Mouse (Mus musculus) heart, embryonic 13.5 days (tissue): Measurements from ENCODE around the gene Spice1. TPM values are rescaled to one million over a fixed set of nuclear protein-coding genes. Genes with fewer than 3 reads are reported as not detected.

Experiments used
- ATAC-seq: fragments of 200-750 bp; cut with Nextera tagmentation; 2 replicates; pipeline ENCODE4 v1.8.0; 2017; ENCODE audit warnings: moderate TSS enrichment; ENCODE audit not compliant: insufficient number of reproducible peaks, low FRiP score, low TSS enrichment; ENCODE audit errors: extremely low read depth
- H3K27ac ChIP-seq: fragments of 300-500 bp; sonication (generic); replicated peaks from 2 replicates; pipeline ENCODE4 v1.5.1; 2015; ENCODE audit warnings: moderate library complexity, mild to moderate bottlenecking, inconsistent platforms
- H3K27me3 ChIP-seq: fragments of 300-500 bp; sonication (generic); replicated peaks from 2 replicates; pipeline ENCODE4 v1.6.1; 2015; ENCODE audit warnings: mild to moderate bottlenecking, inconsistent platforms
- H3K36me3 ChIP-seq: fragments of 300-500 bp; sonication (generic); 2 replicates; pipeline ENCODE4 v1.6.1; 2015; ENCODE audit warnings: mild to moderate bottlenecking, inconsistent platforms
- H3K4me1 ChIP-seq: fragments of 300-500 bp; sonication (generic); 2 replicates; pipeline ENCODE4 v1.6.1; 2015; ENCODE audit warnings: inconsistent platforms
- H3K4me2 ChIP-seq: fragments of 300-500 bp; sonication (generic); 2 replicates; pipeline ENCODE4 v1.6.1; 2015; ENCODE audit warnings: inconsistent platforms, mild to moderate bottlenecking, moderate library complexity
- H3K4me3 ChIP-seq: fragments of 300-500 bp; sonication (generic); 2 replicates; pipeline ENCODE4 v1.5.1; 2015; ENCODE audit warnings: moderate library complexity, mild to moderate bottlenecking, inconsistent platforms
- H3K9ac ChIP-seq: fragments of 300-500 bp; sonication (generic); 2 replicates; pipeline ENCODE4 v1.6.1; 2015; ENCODE audit warnings: inconsistent platforms, mild to moderate bottlenecking, moderate library complexity
- H3K9me3 ChIP-seq: fragments of 300-500 bp; sonication (generic); 2 replicates; pipeline ENCODE4 v1.6.1; 2016; ENCODE audit warnings: inconsistent platforms
- WGBS: fragments of 180-500 bp; shearing (Covaris S2); methylation state at CpG from one replicate; pipeline ENCODE4 v1.1.7; 2015; ENCODE audit warnings: mixed read lengths; 5-methylcytosine and 5-hydroxymethylcytosine counted together
- polyA plus RNA-seq: library from polyadenylated mRNA; unstranded; fragments of >200 nt; fragmentation: Nextera tagmentation; extraction: Ambion mirVana; gene quantifications from 2 replicates; pipeline ENCODE4 v1.2.1, GENCODE M21; 2015

Spice1 gene
- polyA plus RNA-seq, 1 experiment from 2014 or later: 13.6 TPM

DNA sequence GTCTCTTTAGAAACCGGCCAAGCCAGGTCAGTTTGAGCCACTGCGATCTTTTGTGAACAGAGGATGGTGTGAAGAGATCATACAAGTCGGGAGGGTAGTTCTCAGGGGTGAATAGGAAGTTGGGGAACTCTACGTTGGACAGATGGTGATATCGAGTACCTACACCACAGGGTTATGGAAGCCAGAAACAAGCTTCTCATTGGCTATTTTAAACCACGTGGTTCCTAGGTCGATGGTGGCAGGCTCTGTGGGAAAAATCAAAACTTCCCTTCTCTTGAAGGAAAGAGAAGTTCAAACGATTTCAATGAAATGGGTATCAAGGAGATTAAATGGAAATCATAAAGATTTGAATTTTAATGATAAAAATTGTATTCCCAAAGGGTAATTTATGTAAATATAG, 74.8 kb downstream of the Spice1 start:
- Histone ChIP-seq H3K4me2 (no peak overlapping the region), H3K4me1 (peaks cover 15% of the 10 kb centered on the region; the same call in 1 of the 2 replicates), H3K9me3 (no peaks in the 10 kb centered on the region), H3K9ac (no peak overlapping the region), H3K36me3 (no peaks in the 10 kb centered on the region), H3K4me3 (no peak overlapping the region), H3K27ac (no peak overlapping the region), H3K27me3 (no peaks in the 10 kb centered on the region)
- 75% methylated on average over 8 of the region's 8 CpGs for WGBS
- ATAC-seq: no peak

- H3K27me3 ChIP-seq: no peaks in the 10 kb centered on the region
- no peak overlapping the region for H3K4me3 ChIP-seq
- H3K4me2 ChIP-seq: no peak overlapping the region
- H3K4me1 ChIP-seq: peaks cover 7% of the 10 kb centered on the region; the same call in 1 of the 2 replicates
- no peak for ATAC-seq
- H3K9me3 ChIP-seq: no peaks in the 10 kb centered on the region
- H3K36me3 ChIP-seq: no peaks in the 10 kb centered on the region
- no peak overlapping the region for H3K9ac ChIP-seq
- H3K27ac ChIP-seq: no peak overlapping the region
- 24% methylated on average over 3 of the region's 3 CpGs for WGBS
These were observed 76.6 kb downstream of the Spice1 start for GRCm38 (mm10) chr16:44423499-44423898.

GRCm38 (mm10) chr16:44428456-44428855, 81.5 kb downstream of the Spice1 start:
- H3K4me2 ChIP-seq: no peak overlapping the region
- H3K9ac ChIP-seq: no peak overlapping the region
- H3K27ac ChIP-seq: no peak overlapping the region
- 0 out of 2 replicates have a peak, but pooled peaks cover 3% of the 10 kb centered on the region for H3K4me1 ChIP-seq
- no peak overlapping the region for H3K4me3 ChIP-seq
- no peak for ATAC-seq
- no peaks in the 10 kb centered on the region for H3K27me3 ChIP-seq
- H3K36me3 ChIP-seq: no peaks in the 10 kb centered on the region
- no peaks in the 10 kb centered on the region for H3K9me3 ChIP-seq
- 70% methylated on average over 5 of the region's 5 CpGs for WGBS

GRCm38 (mm10) chr16:44430021-44430420, 83.1 kb downstream of the Spice1 start:
- 57% methylated on average over 7 of the region's 7 CpGs for WGBS
- no peak overlapping the region for H3K4me2 ChIP-seq
- no peaks in the 10 kb centered on the region for H3K36me3 ChIP-seq
- no peaks in the 10 kb centered on the region for H3K27me3 ChIP-seq
- H3K4me3 ChIP-seq: no peak overlapping the region
- no peaks in the 10 kb centered on the region for H3K9me3 ChIP-seq
- ATAC-seq: no peak
- no peak overlapping the region for H3K9ac ChIP-seq
- H3K4me1 ChIP-seq: no peaks in the 10 kb centered on the region
- no peak overlapping the region for H3K27ac ChIP-seq

GRCm38 (mm10) chr16:44434931-44435330, 88.0 kb downstream of the Spice1 start:
- no peak overlapping the region for H3K9ac ChIP-seq
- 87% methylated on average over 7 of the region's 7 CpGs for WGBS
- H3K9me3 ChIP-seq: no peaks in the 10 kb centered on the region
- no peak overlapping the region for H3K4me2 ChIP-seq
- H3K27me3 ChIP-seq: no peaks in the 10 kb centered on the region
- H3K36me3 ChIP-seq: no peaks in the 10 kb centered on the region
- no peak for ATAC-seq
- no peak overlapping the region for H3K4me3 ChIP-seq
- H3K4me1 ChIP-seq: no peaks in the 10 kb centered on the region
- no peak overlapping the region for H3K27ac ChIP-seq

DNA sequence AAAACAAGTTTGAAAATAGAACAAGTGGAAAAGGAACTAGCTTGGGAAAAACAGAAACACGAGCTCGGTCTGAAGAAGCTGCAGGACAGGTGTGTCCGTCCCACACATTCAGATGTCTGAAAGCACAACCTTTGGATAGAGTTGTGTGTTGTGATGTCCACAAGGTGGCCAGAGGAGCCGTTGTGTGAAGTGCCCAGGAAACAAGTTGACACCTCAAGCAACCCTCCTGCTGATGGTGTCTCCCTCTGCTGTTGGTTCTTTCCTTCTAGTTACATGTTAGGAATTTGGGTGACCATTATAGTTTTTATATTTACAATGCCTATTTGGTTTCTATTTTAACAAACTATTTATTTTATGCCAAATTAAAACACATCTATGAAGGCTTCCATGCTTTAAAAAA, 88.6 kb downstream of the Spice1 start:
- WGBS: 57% methylated on average over 4 of the region's 4 CpGs
- Histone ChIP-seq H3K36me3 (no peaks in the 10 kb centered on the region), H3K27ac (no peak overlapping the region), H3K9me3 (no peaks in the 10 kb centered on the region), H3K27me3 (no peaks in the 10 kb centered on the region), H3K4me1 (no peaks in the 10 kb centered on the region), H3K4me3 (no peak overlapping the region), H3K9ac (no peak overlapping the region), H3K4me2 (no peak overlapping the region)
- ATAC-seq: no peak

Other genes with a start within 250 kb of the Spice1 start
- gene Atp6v1a, start 207.4 kb upstream of the Spice1 start, polyA plus RNA-seq: 28.8 and 37.0 TPM in 2 replicates
- gene Naa50, start 207.3 kb upstream of the Spice1 start, polyA plus RNA-seq: 73.7 and 77.0 TPM in 2 replicates
- 1.8 and 1.9 TPM in 2 replicates for gene Usf3, start 173.9 kb upstream of the Spice1 start, polyA plus RNA-seq
- 0.14 TPM in 1 of 2 replicates, not detected in the other for gene Sidt1, start 13.9 kb upstream of the Spice1 start, polyA plus RNA-seq
- 0.14 TPM in 1 of 2 replicates, not detected in the other for gene Cfap44, start 47.7 kb downstream of the Spice1 start, polyA plus RNA-seq
- gene Boc, start 211.8 kb downstream of the Spice1 start, polyA plus RNA-seq: 7.8 and 10.0 TPM in 2 replicates